Mouse (Mus musculus) gastrocnemius, adult 8-10 months (tissue): ENCODE data around the gene Cd47. TPM values are rescaled to one million over a fixed set of nuclear protein-coding genes. Genes with fewer than 3 reads are reported as not detected.

Experiments
- DNase-seq, 2 experiments: peaks; one replicate each; pipeline ENCODE4 v3.0.0; 2022; ENCODE audit warnings: low spot score in 2 of 2
- total RNA-seq, 4 experiments: library from RNA; stranded (reverse); gene quantifications; 2 replicates each; pipeline ENCODE4 v1.2.4; 2022

Cd47 gene
- total RNA-seq, 4 experiments from 2014 or later, result 21.9 to 27.5 (median 24.5) TPM

- DNase-seq, result no peak
These were observed 32.0 kb downstream of the Cd47 start for GRCm38 (mm10) chr16:49832339-49832738.

GRCm38 (mm10) chr16:49834130-49834693 is 33.9 kb downstream of the Cd47 start:
- DNase-seq, result no peak

DNA sequence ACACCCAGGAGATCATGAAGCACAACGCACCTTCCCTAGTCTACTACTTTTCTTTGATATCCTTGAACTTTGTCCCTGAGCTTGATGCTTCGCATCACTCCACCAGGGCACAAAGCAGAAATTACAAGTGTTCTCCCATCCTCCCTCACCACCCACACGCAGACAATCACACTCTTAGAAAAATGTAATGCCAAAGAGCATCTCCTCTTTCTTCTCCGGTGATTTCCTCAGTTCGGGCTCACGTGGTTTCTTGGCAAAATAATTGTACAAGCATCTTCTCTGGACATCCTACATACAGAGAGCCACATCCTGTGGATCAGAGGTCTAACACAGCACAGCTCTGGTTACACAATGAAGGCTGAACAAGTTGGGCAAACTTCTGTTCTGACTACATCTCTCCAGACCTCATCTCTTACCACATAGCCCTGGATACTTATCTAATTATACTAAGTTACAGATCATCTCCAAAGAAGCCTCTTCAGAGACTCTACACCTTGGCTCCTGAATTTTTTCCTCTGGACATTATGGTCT is 36.4 kb downstream of the Cd47 start:
- no peak for DNase-seq

DNA sequence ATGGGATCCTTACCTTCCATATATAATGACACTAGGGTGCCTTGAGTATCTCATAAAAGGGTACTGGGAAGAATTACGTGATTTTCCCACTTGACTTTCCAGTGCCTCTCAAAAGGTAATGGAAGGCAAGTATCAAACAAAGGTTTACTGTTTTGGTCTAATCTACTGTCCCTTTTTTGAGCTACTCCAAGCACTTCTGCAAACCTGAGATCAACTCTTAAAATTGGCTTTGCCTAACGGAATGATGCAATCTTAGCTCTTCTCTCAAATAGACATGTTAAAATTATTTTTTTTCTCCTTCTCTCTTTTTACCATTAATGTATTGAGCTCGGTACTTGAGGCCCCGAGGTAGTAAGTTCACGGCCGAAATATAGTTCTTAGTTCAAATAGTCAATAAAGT is 38.6 kb downstream of the Cd47 start:
- DNase-seq, result no peak

DNA sequence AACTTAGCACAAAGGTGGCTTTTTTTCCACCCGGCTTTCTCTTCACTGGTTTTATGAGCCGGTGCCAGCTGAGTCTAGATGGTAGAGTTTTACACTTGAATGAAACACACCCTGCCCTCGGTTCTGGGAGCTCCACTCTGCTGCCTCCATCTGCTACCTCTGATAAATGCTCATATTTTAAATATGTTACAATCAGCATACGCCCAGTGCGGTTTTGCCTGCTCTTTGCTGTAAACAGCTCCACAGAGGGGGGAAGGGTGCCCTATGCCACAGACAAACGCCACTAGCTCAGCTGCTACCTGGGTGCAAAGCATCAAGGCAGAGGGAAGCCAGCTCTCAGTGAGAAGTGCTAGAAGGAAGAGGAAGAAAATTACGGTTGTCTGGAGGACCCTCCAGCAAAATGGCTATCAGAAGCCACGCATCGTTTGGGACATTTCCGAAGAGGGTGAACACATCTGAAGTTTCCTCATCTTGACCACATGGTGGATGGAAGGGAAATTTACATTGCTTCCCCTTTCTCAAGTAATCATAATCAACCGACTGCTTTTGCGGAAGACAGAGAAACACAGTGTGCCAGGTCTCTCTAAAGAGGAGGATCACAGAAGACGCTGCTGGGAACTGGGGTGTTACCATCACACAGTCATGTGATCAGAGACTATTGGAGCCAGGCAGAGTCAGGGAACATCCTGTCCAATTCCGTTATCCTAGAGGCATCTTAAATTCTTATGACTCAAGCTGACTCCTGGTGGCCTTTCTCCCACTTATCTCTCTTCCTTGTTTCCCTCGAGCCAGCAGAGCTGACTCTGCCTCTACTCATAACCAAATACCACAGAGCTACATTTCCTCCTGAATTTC is 39.6 kb downstream of the Cd47 start:
- no peak for DNase-seq

- no peak for DNase-seq
These were observed 43.4 kb downstream of the Cd47 start for GRCm38 (mm10) chr16:49843723-49844122.

DNA sequence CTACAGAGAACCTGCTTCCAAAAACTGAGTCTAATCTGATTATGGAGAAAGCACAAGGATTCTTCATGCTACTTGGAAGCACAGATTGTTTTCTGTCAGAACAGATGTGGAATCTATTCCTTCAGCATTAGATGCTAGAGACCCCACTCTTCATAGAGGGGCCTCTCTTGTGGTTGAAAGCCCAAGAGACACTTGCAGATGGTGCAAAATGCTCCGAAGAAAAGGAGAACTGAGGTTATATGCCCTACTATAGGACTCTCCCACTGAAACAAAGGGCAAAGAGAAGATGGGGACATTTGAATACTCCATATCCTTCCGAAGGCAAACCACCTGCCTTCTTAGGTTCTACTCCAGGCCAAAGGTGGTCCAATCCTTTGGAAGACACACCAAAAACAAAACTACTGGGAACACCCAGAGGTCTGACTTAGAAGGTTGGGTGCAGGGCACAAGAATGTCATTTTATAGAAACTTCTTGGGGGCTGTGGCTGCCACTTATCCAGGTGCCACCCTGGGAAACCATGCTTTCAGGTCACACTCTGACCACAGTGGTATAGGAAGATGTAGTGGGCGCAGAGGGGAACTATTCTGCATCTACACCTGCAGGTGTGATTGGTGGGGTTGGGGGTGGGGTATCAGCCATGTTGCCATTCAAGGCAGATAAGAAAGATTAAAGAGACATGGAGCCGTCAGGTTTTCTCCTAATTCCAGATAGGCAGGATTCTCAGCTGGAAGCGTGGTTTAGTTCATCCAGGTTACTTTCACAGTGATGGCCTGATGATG is 47.1 kb downstream of the Cd47 start:
- no peak for DNase-seq

GRCm38 (mm10) chr16:49848651-49849050 is 48.3 kb downstream of the Cd47 start:
- no peak for DNase-seq

- no peak for DNase-seq
These were observed 52.6 kb downstream of the Cd47 start for GRCm38 (mm10) chr16:49852940-49853339.

DNA sequence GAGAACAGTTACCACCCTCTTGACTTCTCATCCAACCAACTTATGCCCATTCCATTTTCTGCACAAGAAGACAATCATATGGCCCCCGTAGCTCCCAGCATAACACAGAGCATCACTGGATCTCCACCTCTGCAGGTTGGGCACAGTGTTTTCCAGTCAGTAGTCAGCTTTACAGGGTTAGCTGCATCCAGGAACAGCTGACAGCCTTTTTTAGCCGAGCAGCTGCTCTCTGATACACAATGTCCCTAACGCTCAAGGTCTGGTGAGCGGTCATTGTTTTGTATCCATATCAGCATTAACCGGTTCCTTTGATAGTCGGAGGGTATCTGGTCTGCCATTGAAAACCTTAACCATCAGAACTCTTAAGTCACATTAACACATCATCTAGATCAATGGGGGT is 53.3 kb downstream of the Cd47 start:
- no peak for DNase-seq

DNA sequence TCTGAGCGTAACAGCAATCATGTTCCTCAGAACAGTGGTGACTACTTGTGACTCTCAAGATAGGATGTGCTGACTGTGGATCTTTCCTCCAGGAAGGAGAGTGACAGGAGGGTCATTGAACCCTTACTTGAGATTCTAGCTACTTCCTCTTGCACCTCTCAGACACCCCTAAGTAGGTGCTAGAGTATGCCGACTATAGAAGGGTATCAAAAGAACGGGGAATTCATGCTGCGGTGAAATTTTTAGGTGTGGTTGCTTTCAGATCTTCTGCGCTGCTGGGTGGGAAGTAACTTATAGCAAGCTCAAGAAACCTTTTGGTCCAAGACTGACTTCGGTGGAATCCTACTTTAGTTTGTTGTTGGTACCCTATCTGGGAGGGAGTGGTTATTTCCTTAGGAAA is 53.9 kb downstream of the Cd47 start:
- DNase-seq, result no peak

- peak; percentile 86 to 91 for DNase-seq
These were observed 54.9 kb downstream of the Cd47 start for GRCm38 (mm10) chr16:49854931-49855835.

GRCm38 (mm10) chr16:49855836-49856503 is 55.6 kb downstream of the Cd47 start:
- no peak for DNase-seq

GRCm38 (mm10) chr16:49856661-49857060 is 56.3 kb downstream of the Cd47 start:
- DNase-seq, result no peak

GRCm38 (mm10) chr16:49857504-49858160 is 57.3 kb downstream of the Cd47 start:
- no peak for DNase-seq

DNA sequence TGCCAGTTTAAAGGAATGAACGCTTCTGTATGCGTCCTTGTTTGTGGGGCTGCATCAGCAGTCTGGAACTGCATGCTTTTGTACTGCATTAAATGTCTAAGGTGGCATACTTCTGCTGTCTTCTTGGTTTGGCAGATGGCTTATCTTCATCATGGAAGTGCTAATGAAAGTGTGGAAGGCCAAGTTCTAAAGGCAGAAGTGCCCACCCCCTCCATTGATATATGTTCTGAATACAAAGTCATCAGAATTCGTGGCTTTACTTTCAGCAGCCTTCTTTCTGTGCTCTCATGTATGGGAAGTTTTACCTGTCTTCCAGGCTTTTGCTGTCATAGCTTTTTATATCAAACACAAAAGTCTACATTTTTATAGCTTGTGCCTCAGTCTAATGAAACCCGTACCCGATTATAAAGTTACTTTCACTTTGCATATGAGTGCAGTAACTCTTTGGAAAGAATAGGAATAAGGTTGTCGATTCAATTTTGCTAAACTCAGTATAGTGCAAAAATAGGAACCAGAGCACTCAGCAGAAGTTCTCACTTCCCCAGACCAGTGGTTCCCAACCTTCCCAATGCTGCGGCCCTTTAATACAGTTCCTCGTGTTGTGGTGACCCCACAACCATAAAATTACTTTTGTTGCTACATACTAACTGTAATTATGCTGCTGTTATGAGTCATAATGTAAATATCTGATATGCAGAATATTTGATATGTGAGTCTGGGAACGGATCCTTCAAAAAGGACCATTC is 58.0 kb downstream of the Cd47 start:
- DNase-seq, result no peak

DNA sequence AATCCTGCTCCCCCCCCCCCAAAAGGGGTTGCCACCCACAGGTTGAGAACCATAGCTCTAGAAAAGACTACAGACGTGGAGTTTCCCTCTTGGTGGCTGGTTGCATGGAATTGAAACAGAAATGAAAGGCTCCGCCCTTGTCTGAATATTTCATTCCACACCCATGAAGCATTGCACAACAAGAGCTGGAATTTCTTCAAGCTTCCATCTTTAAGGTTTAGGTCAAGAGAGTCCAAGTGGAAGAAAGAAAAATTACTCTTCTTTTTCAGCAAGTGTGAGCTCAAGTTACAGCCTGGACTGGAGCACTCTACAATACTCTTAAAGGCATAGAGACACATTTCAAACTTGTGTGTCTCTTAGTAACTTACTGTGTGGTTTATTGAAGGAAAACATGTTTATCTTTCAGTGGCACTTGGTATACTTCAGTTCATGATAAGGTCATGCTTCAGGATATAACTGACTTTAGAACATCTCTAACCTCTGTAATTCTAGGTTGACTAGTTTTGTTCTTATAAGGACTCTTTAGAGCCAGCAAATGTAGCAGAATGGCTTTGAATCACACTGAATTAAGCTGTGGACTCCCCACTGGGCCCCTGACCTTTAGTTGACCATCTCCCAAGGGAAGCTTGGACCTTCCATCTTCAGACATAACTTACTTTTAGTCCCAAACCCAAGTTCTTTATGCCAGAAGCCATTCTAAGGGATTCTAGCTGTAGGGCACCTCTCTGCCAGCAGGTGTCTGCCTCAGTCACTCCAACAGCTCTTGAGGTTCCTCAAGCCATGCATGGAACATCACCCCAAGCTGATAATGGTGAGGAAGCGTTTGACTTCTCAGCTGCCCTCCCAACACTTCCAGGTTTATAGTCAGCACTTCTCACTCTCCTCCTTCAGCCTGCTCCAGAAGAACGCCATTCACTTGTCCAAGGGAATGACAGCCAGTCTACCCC is 58.8 kb downstream of the Cd47 start:
- DNase-seq, result no peak

DNA sequence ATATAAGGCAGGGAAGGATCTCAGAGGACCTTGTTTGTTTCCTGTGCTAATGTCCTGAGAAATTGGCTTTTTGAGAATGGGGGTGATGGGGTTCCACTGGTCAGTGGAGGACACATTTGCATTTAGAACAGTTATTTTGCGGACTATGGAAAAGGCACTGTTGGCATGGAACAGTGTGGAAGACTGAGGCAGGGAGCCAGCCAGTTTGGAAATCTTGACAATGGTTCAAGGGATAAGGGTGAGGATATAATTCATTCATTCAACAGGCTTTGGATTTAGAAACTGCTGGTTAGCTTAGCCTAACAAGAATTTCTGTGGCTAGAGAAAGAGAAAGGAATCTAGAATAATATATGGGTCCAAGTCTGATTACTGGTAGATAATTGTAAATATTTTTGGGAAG is 61.7 kb downstream of the Cd47 start:
- DNase-seq, result no peak
